Mouse (Mus musculus): ENCODE results near the gene 1700102P08Rik. TPM values are rescaled to one million over a fixed set of nuclear protein-coding genes. Genes with fewer than 3 reads are reported as not detected.

The 1700102P08Rik gene
- total RNA-seq (2012; rRNA removed) (0.21 TPM in 2 replicates), total RNA-seq (2014; rRNA removed) (0.59 TPM in 1 of 2 replicates, not detected in the other), polyA plus RNA-seq (2012; ENCODE audit: insufficient read length, low read depth) (0.26 TPM in 1 of 2 replicates, not detected in the other)

GRCm38 (mm10) chr9:108392676-108393075 is at the start of gene 1700102P08Rik:
Gene 1700102P08Rik, plus strand, starts transcription at chr9:108392805.
- dilution Hi-C loops (cut with MboI; ENCODE audit: extremely low pct_ligation_motif_present, extremely low pct_unique_long_range_greater_than_20kb, low sequenced_read_pairs) = no loop called here
- Histone ChIP-seq H3K4me3 (replicated peaks in 1 of 3; ENCODE audit: low read depth in 2 of 3, low read length in 2 of 3, poor library complexity in 1 of 3) (no peak within 1 kb of the TSS), H3K9ac (ENCODE audit: insufficient read depth, low read depth) (no peak within 1 kb of the TSS)

GRCm38 (mm10) chr9:108343331-108343730 is 49.3 kb upstream of the 1700102P08Rik start:
- Histone ChIP-seq H3K79me2 (replicated peaks; ENCODE audit: control insufficient read depth, extremely low read depth, insufficient read depth, poor library complexity, severe bottlenecking) (peaks cover 12% of the 10 kb centered on the region), H3K27ac (ENCODE audit: insufficient read depth, low read depth) (no peak overlapping the region), H3K4me2 (ENCODE audit: insufficient read depth, low read depth, poor library complexity, severe bottlenecking) (no peak overlapping the region), H3K4me1 (ENCODE audit: control insufficient read depth in 1 of 2, insufficient read depth in 2 of 2) (peaks cover 14 to 41% of the 10 kb centered on the region in 2 experiments), H3K27me3 (replicated peaks) (no peaks in the 10 kb centered on the region), H3K9ac (ENCODE audit: insufficient read depth, low read depth) (no peak overlapping the region), H3K36me3 (replicated peaks in 1 of 2; ENCODE audit: control insufficient read depth in 1 of 2, insufficient read depth in 1 of 2, low read length in 1 of 2) (peaks cover 0 to 18% of the 10 kb centered on the region in 2 experiments), H3K9me3 (replicated peaks; ENCODE audit: low read length) (no peaks in the 10 kb centered on the region), H3K4me3 (replicated peaks in 1 of 3; ENCODE audit: low read depth in 2 of 3, low read length in 2 of 3, poor library complexity in 1 of 3) (no peak overlapping the region)
- DNase-seq (ENCODE audit: extremely low read depth) = no peak
- in situ Hi-C loops (cut with MboI; ENCODE audit: low pct_ligation_motif_present, low pct_unique_long_range_greater_than_20kb, low sequenced_read_pairs) (no loop called here), dilution Hi-C loops (cut with MboI; ENCODE audit: extremely low pct_ligation_motif_present, extremely low pct_unique_long_range_greater_than_20kb, low sequenced_read_pairs) (no loop called here)
- TF ChIP-seq E2F4 (IDR thresholded peaks at IDR 0.05; ENCODE audit: insufficient replicate concordance, low read depth, low read length) (no peak), MYC (IDR thresholded peaks at IDR 0.05; ENCODE audit: low read depth, low read length) (no peak), NRF1 (IDR thresholded peaks at IDR 0.05; ENCODE audit: low read depth, low read length) (no peak), USF2 (conservative IDR thresholded peaks at IDR 0.05; ENCODE audit: low read depth, low read length) (no peak), ZC3H11A (IDR thresholded peaks at IDR 0.05; ENCODE audit: low read depth, low read length) (no peak), ZKSCAN1 (IDR thresholded peaks at IDR 0.05; ENCODE audit: borderline replicate concordance, low read depth, low read length) (no peak), IRF4 (IDR thresholded peaks at IDR 0.05; ENCODE audit: low read depth, low read length) (no peak), HCFC1 (IDR thresholded peaks at IDR 0.05; ENCODE audit: low read depth, low read length) (no peak), NELFE (IDR thresholded peaks at IDR 0.05; ENCODE audit: low read depth, low read length) (no peak), EP300 (IDR thresholded peaks at IDR 0.05; ENCODE audit: low read length) (no peak), MAX (IDR thresholded peaks at IDR 0.05; ENCODE audit: low read length) (no peak), SMC3 (IDR thresholded peaks at IDR 0.05; ENCODE audit: low read depth, low read length) (no peak), ZNF384 (IDR thresholded peaks at IDR 0.05; ENCODE audit: low read depth, low read length) (no peak), MAFK (IDR thresholded peaks at IDR 0.05; ENCODE audit: insufficient replicate concordance, low read length) (no peak), MXI1 (IDR thresholded peaks at IDR 0.05; ENCODE audit: low read depth, low read length) (no peak), TBP (conservative IDR thresholded peaks at IDR 0.05; ENCODE audit: low read depth, low read length) (no peak), GABPA (IDR thresholded peaks at IDR 0.05; ENCODE audit: insufficient replicate concordance, low read depth, low read length) (no peak), RCOR1 (conservative IDR thresholded peaks at IDR 0.05; ENCODE audit: low read depth, low read length) (no peak), TCF12 (IDR thresholded peaks at IDR 0.05; ENCODE audit: low read depth, low read length) (no peak), JUND (conservative IDR thresholded peaks at IDR 0.05; ENCODE audit: low read depth, low read length) (no peak)

More at GRCm38 (mm10) chr9:108392676-108393075, at the start of gene 1700102P08Rik:
- Histone ChIP-seq H3K9me3 (replicated peaks; ENCODE audit: low read length) (no peaks in the 10 kb centered on the region), H3K36me3 (replicated peaks in 1 of 2; ENCODE audit: control insufficient read depth in 1 of 2, insufficient read depth in 1 of 2, low read length in 1 of 2) (peaks cover 34 to 55% of the 10 kb centered on the region in 2 experiments), H3K4me1 (ENCODE audit: control insufficient read depth in 1 of 2, insufficient read depth in 2 of 2) (no peaks in the 10 kb centered on the region), H3K4me2 (ENCODE audit: insufficient read depth, low read depth, poor library complexity, severe bottlenecking) (no peak within 1 kb of the TSS), H3K27me3 (replicated peaks) (no peaks in the 10 kb centered on the region), H3K27ac (ENCODE audit: insufficient read depth, low read depth) (no peak within 1 kb of the TSS), H3K79me2 (replicated peaks; ENCODE audit: control insufficient read depth, extremely low read depth, insufficient read depth, poor library complexity, severe bottlenecking) (no peaks in the 10 kb centered on the region)
- no peak for DNase-seq (ENCODE audit: extremely low read depth)
- TF ChIP-seq MEF2A (IDR thresholded peaks at IDR 0.05; ENCODE audit: borderline replicate concordance, low read depth, low read length) (no peak), KAT2A (IDR thresholded peaks at IDR 0.05; ENCODE audit: insufficient replicate concordance, low read length) (no peak), ETS1 (conservative IDR thresholded peaks at IDR 0.05; ENCODE audit: low read depth, low read length) (no peak)
- in situ Hi-C loops (cut with MboI; ENCODE audit: low pct_ligation_motif_present, low pct_unique_long_range_greater_than_20kb, low sequenced_read_pairs) = no loop called here
